Mouse (Mus musculus) heart, embryonic 13.5 days (tissue): ENCODE data around the gene Nup160. TPM values are rescaled to one million over a fixed set of nuclear protein-coding genes. Genes with fewer than 3 reads are reported as not detected.
A peak's percentile ranks its signal among the peaks of the same experiment; 100 is the strongest.

Experiments used
- ATAC-seq: fragments of 200-750 bp; cut with Nextera tagmentation; 2 replicates; pipeline ENCODE4 v1.8.0; 2017; ENCODE audit warnings: moderate TSS enrichment; ENCODE audit not compliant: insufficient number of reproducible peaks, low FRiP score, low TSS enrichment; ENCODE audit errors: extremely low read depth
- H3K27ac ChIP-seq: fragments of 300-500 bp; sonication (generic); replicated peaks from 2 replicates; pipeline ENCODE4 v1.5.1; 2015; ENCODE audit warnings: moderate library complexity, mild to moderate bottlenecking, inconsistent platforms
- H3K27me3 ChIP-seq: fragments of 300-500 bp; sonication (generic); replicated peaks from 2 replicates; pipeline ENCODE4 v1.6.1; 2015; ENCODE audit warnings: mild to moderate bottlenecking, inconsistent platforms
- H3K36me3 ChIP-seq: fragments of 300-500 bp; sonication (generic); 2 replicates; pipeline ENCODE4 v1.6.1; 2015; ENCODE audit warnings: mild to moderate bottlenecking, inconsistent platforms
- H3K4me1 ChIP-seq: fragments of 300-500 bp; sonication (generic); 2 replicates; pipeline ENCODE4 v1.6.1; 2015; ENCODE audit warnings: inconsistent platforms
- H3K4me2 ChIP-seq: fragments of 300-500 bp; sonication (generic); 2 replicates; pipeline ENCODE4 v1.6.1; 2015; ENCODE audit warnings: inconsistent platforms, mild to moderate bottlenecking, moderate library complexity
- H3K4me3 ChIP-seq: fragments of 300-500 bp; sonication (generic); 2 replicates; pipeline ENCODE4 v1.5.1; 2015; ENCODE audit warnings: moderate library complexity, mild to moderate bottlenecking, inconsistent platforms
- H3K9ac ChIP-seq: fragments of 300-500 bp; sonication (generic); 2 replicates; pipeline ENCODE4 v1.6.1; 2015; ENCODE audit warnings: inconsistent platforms, mild to moderate bottlenecking, moderate library complexity
- H3K9me3 ChIP-seq: fragments of 300-500 bp; sonication (generic); 2 replicates; pipeline ENCODE4 v1.6.1; 2016; ENCODE audit warnings: inconsistent platforms
- WGBS: fragments of 180-500 bp; shearing (Covaris S2); methylation state at CpG from one replicate; pipeline ENCODE4 v1.1.7; 2015; ENCODE audit warnings: mixed read lengths; 5-methylcytosine and 5-hydroxymethylcytosine counted together
- polyA plus RNA-seq: library from polyadenylated mRNA; unstranded; fragments of >200 nt; fragmentation: Nextera tagmentation; extraction: Ambion mirVana; gene quantifications from 2 replicates; pipeline ENCODE4 v1.2.1, GENCODE M21; 2015

Nup160 gene
- 21.2 and 23.8 TPM in 2 replicates for polyA plus RNA-seq

DNA sequence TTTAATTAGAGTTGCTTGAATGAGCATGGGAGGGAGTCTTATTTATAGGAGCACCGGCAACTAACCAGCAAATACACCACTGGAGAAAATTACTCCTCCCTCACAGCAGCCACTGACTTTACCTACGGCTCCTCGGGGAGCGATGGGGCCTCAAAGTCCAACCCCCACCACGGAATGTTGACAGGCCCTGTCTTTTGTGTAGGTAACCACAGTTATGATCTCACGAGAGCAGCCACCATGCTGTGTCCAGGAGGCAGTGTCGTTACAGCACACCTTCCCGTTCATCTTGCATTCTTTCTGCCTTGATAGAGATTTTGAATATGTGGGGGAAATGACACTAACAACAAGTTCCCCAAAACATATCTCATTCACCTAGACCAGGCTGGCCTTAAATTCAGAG is at the start of gene Nup160:
Gene Nup160 (plus strand): TSS at position 209 of the 400 bp plus-strand sequence.
- ATAC-seq, result no peak
- Histone ChIP-seq H3K9me3 (no peaks in the 10 kb centered on the region), H3K4me1 (peaks cover 17% of the 10 kb centered on the region), H3K4me3 (peak within 1 kb of the TSS; percentile 91; the same call in 1 of the 2 replicates), H3K27me3 (no peaks in the 10 kb centered on the region), H3K4me2 (peak within 1 kb of the TSS; percentile 96; the same call in 1 of the 2 replicates), H3K27ac (no peak within 1 kb of the TSS), H3K9ac (no peak within 1 kb of the TSS), H3K36me3 (peaks cover 7% of the 10 kb centered on the region)
- 78% methylated on average over 8 of the region's 8 CpGs for WGBS

DNA sequence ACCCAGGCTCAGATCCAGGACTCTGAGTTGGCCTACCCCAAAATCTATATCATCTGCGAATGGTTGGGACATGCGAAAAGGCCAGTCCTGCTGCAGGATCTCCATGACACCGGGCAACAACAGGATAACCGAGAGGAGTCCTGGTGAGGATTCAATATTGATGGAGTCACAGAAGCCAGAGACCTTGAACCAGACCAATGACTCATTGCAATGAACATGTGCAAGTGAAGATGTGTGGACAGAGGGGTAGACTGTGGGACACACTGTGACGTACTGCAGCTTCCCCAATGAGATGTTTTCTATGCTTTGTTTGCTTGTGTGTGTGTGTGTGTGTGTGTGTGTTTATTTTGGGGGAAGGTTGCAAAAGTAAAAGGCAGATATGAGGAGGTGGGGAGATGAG is 48.8 kb upstream of the Nup160 start:
- Histone ChIP-seq H3K4me2 (no peak overlapping the region), H3K36me3 (no peaks in the 10 kb centered on the region), H3K4me1 (peaks cover 6% of the 10 kb centered on the region), H3K9ac (no peak overlapping the region), H3K27ac (no peak overlapping the region), H3K27me3 (0 out of 2 replicates have a peak, but pooled peaks cover 2% of the 10 kb centered on the region), H3K9me3 (no peaks in the 10 kb centered on the region), H3K4me3 (no peak overlapping the region)
- WGBS, result 82% methylated on average over 5 of the region's 5 CpGs
- ATAC-seq, result no peak

DNA sequence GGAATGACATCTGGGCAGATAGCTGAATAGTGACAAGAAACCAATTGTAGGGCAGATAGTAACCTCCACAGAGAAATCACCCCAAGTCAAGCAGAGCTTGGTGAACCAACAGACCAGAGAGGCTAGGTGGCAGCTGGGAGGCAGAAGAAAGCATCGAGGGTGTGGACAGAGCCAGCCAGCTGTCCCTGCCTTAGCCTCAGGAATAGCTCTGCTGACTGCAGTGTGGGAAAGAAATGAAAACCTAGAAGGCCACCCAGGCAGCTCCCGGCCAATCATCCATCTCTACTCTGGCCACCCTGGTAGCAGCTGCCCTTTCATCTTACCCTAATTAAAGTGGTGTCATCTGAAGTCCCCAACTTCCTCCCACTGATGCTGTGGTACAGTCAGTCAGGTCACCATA is 47.5 kb upstream of the Nup160 start:
- 54% methylated on average over 2 of the region's 2 CpGs for WGBS
- ATAC-seq, result no peak
- no peak overlapping the region for H3K4me2 ChIP-seq
- 0 out of 2 replicates have a peak, but pooled peaks cover 2% of the 10 kb centered on the region for H3K27me3 ChIP-seq
- peaks cover 3% of the 10 kb centered on the region; the same call in 1 of the 2 replicates for H3K4me1 ChIP-seq
- no peaks in the 10 kb centered on the region for H3K9me3 ChIP-seq
- no peak overlapping the region for H3K9ac ChIP-seq
- no peaks in the 10 kb centered on the region for H3K36me3 ChIP-seq
- no peak overlapping the region for H3K4me3 ChIP-seq
- no peak overlapping the region for H3K27ac ChIP-seq

DNA sequence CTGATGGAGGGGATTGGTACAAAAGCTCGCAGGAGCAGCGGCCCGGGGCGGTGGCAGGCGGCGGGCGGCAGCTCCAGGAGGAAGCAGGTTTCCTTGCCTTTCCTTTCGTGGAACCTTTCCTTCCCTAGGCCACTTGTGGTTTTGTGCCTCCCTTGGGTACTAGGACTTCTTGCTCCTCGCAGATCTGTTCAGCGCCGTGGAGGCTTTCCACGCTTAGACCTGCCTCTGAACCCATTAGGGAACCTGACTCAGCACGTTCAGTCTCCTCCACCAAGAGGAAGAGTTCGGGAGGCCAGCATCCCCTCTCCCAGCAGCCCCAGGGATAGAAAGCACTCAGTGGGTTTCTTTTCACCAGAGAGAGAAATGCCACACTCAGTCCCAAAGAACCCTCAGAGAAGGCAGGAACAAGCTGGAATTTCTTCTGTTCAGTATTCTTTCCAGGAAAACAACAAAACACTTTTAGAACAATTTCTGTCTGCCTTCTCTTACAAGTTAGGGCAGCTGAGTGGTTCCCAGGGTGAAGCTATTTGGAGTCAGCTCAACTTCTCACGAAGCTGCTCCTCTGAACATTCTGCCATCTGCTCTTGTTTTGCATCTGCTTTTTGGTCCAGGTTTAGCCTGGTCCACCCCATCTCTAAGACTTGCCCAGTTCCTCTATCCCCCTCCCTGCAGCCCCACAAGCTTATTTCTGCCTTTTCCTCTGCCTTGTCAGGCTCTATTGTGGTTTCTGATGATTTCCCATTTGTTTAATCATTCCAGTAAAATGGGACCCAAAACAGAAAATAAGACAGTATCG is 44.9 kb upstream of the Nup160 start:
- no peak overlapping the region for H3K9ac ChIP-seq
- H3K9me3 ChIP-seq, result no peaks in the 10 kb centered on the region
- no peaks in the 10 kb centered on the region for H3K4me1 ChIP-seq
- no peaks in the 10 kb centered on the region for H3K36me3 ChIP-seq
- ATAC-seq, result no peak
- H3K4me2 ChIP-seq, result no peak overlapping the region
- no peak overlapping the region for H3K27ac ChIP-seq
- 0 out of 2 replicates have a peak, but pooled peaks cover 2% of the 10 kb centered on the region for H3K27me3 ChIP-seq
- no peak overlapping the region for H3K4me3 ChIP-seq
- 67% methylated on average over 16 of the region's 16 CpGs for WGBS

DNA sequence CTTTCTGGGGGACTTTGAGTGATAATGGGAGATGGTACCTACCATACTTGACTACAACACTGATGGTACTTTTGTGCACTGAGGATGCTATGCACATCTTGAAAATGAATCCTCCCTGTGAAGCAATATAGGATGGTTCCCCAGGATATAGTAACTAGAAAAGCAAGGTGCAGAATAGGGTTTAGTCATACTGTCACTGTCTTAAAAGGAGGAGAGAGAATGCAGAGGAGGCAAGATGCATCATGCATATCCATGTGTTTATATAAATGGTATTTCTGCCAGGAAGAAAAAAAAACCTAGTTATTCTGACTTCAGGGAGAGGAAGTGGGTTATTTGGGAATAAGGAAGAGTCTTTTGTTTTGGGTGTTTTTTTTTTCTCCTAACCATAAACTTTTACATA is 42.3 kb upstream of the Nup160 start:
- H3K9me3 ChIP-seq, result no peaks in the 10 kb centered on the region
- no peak for ATAC-seq
- H3K4me3 ChIP-seq, result no peak overlapping the region
- no peak overlapping the region for H3K4me2 ChIP-seq
- 0 out of 2 replicates have a peak, but pooled peaks cover 2% of the 10 kb centered on the region for H3K27me3 ChIP-seq
- H3K27ac ChIP-seq, result no peak overlapping the region
- H3K9ac ChIP-seq, result no peak overlapping the region
- H3K4me1 ChIP-seq, result peaks cover 7% of the 10 kb centered on the region
- H3K36me3 ChIP-seq, result no peaks in the 10 kb centered on the region

DNA sequence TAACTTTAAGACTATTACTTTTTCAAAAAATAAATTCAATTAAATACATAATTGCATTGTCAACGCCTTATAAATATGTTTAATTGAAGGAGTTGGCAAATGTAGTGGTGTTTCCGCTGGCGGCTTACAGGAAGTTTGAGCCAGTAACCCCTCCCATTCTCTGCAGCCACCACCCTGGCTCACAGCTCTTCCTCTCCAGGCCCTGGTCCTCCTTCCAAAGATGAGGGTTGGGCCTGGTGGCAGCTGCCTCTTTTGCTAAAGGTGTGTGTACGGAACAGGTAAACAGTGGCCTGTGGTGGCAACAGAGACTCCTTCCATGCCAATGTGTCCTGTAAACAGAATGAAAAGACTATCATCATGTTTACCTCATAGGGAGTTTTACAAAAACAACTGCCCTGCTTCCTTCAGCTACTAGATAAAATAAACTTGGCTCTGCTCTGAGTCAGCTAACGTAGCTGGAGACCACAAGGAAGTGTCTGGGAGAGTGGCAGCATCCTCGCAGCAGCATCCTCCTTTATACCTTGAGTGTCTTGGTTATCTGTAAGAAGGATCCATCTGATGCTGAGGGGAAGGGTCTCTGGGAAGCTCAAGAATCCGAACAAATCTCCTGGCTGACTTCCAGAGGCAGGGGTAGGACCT is 41.8 kb upstream of the Nup160 start:
- Histone ChIP-seq H3K36me3 (no peaks in the 10 kb centered on the region), H3K4me3 (no peak overlapping the region), H3K27ac (no peak overlapping the region), H3K4me1 (peaks cover 12% of the 10 kb centered on the region), H3K4me2 (no peak overlapping the region), H3K9me3 (no peaks in the 10 kb centered on the region), H3K9ac (no peak overlapping the region), H3K27me3 (0 out of 2 replicates have a peak, but pooled peaks cover 2% of the 10 kb centered on the region)
- 52% methylated on average over 7 of the region's 7 CpGs for WGBS
- ATAC-seq, result no peak

DNA sequence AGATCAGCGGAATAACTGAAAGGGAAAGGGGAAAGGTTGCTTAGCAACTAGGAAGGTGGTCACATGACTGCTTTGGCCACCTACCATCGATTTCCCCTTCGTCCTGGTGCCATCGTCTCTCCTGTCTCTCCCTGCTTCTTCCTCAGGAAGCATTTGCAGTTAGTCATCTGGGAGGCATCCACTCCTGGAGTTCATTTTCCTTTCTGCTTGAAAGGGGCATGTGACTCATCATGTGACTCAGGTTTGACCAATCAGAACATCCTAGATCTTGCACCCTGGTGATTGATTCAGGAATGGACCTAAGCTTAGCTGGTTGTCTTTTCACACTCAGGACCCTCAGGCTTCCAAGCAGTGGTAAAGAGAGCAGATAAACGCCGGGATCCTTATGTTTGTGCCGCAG is 40.2 kb upstream of the Nup160 start:
- H3K9ac ChIP-seq, result no peak overlapping the region
- no peak overlapping the region for H3K4me3 ChIP-seq
- 79% methylated on average over 7 of the region's 7 CpGs for WGBS
- no peak overlapping the region for H3K27ac ChIP-seq
- ATAC-seq, result no peak
- no peaks in the 10 kb centered on the region for H3K36me3 ChIP-seq
- no peak overlapping the region for H3K4me2 ChIP-seq
- no peaks in the 10 kb centered on the region for H3K27me3 ChIP-seq
- H3K9me3 ChIP-seq, result no peaks in the 10 kb centered on the region
- H3K4me1 ChIP-seq, result peaks cover 27% of the 10 kb centered on the region

DNA sequence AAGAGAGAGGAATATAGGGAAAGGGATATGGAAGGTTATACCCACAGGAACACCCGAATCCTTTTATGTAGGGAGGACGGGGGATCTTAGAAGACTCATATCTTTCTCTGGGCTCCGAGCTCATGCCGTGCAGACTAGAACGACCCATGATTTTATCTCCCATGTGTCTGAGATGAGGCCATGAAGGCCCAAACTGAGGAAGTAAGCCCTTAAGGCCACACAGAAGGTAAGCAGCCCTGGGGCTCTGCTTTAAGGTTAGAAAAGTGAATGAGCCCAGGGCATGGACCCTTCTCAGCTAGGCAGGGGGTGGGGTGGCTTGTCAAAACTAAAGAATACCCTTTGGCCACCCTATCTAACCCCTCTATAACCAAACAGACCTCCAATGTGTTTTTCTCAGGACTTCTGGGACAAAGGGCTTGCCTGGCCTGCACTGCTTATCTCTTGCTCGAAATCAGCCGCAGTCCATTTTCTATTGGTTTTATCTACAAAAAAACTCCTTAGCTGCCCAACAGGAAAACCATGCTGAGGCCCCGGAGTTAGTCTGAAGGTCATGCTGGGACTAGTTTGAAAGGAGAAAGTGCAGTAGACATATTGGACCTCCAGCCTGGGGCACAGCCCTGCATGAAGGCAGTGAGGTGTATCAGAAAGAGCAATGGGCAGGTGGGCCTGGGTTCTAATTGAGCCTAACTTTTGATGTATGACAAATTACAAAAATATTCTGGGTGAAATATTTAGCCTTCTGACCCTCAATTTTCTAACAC is 37.8 kb upstream of the Nup160 start:
- 61% methylated on average over 8 of the region's 8 CpGs for WGBS
- Histone ChIP-seq H3K4me3 (no peak overlapping the region), H3K9me3 (no peaks in the 10 kb centered on the region), H3K27ac (no peak overlapping the region), H3K4me2 (no peak overlapping the region), H3K27me3 (no peaks in the 10 kb centered on the region), H3K4me1 (peaks cover 27% of the 10 kb centered on the region), H3K9ac (no peak overlapping the region), H3K36me3 (no peaks in the 10 kb centered on the region)
- no peak for ATAC-seq

DNA sequence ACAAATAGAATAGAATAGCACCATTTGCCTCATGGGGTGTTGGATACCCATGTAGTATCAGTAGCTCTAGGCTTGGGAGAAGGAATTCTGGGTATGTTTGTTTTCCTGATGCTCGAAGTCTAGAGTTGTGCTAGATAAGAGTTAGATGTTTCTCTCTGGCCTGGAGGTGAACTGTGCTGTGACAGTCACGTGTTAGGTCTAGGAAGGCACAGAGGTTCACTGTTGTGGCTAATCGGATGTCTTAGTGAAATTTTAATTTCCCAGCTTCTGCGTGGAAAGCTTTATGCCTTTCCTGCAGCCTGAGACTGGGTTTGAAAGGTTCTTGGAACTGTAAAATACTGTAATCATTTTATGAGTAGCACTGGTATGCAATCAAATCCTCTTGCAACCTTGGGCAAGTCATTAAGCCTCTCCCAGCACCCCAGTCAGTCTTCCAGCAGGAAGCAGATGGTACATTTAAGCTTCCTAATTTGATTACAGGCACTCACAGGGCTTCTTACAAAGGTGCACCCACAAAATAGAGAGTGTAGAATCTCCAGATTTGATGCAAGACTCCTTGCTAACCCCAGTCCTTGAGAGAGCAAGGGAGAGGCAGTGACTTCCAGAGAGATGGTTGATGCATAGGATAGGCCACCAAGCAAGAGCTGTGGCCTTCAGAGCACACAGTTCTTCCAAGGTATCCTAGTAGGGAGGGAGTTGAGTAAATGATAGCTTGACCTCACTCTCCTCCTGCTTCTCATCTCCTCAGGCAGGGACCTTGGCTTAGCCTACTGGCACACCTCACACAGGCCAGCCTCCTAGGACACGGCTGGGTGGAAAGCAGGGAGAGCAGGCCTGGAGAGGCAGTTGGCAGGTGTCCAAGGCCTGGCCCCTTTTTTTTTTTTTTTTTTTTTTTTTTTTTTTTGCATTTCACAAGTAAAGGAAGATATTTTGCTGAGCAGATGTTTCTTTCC is 37.0 kb upstream of the Nup160 start:
- no peaks in the 10 kb centered on the region for H3K9me3 ChIP-seq
- H3K36me3 ChIP-seq, result no peaks in the 10 kb centered on the region
- H3K9ac ChIP-seq, result no peak overlapping the region
- no peak for ATAC-seq
- H3K27me3 ChIP-seq, result no peaks in the 10 kb centered on the region
- H3K4me2 ChIP-seq, result no peak overlapping the region
- 0 out of 2 replicates have a peak overlapping the region, but pooled peaks have one; percentile 20 for H3K27ac ChIP-seq
- H3K4me3 ChIP-seq, result no peak overlapping the region
- H3K4me1 ChIP-seq, result peaks cover 27% of the 10 kb centered on the region
- 40% methylated on average over 5 of the region's 5 CpGs for WGBS

DNA sequence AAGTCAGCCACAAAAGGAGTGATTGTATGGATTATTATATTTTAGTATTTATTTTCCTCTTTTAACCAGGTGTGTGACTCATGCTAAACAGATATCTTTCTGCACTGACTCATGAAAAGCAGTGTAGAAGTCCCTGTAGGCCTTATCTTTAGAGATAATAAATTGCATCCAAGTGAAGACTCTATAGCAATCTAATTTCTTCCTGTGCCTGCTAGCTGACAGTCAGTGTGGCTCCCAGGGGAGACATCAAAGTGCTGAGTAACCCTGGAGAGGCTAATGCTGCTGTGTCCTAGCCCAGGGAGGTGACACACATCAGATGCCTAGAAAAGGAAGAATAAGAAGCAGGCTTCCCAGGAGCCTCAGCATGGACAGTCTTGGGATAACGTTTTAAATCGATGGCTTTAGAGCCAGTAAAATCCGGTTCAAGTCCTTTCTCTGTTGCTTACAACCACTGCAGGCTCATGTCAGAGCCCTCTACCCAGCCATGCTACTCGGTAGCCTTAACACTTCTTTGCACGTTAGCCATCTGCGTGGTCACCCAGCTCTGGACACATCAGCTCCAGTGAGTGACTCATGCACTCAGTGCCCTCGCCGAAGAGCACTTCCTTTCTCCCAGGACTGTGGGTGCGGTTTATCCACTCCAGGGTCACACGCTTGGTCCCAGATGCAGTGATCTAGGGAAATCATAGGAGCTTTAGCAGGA is 35.9 kb upstream of the Nup160 start:
- ATAC-seq, result no peak
- no peaks in the 10 kb centered on the region for H3K36me3 ChIP-seq
- 52% methylated on average over 10 of the region's 10 CpGs for WGBS

More for the DNA sequence above, 35.9 kb upstream of the Nup160 start:
- Histone ChIP-seq H3K4me1 (peaks cover 27% of the 10 kb centered on the region), H3K4me3 (no peak overlapping the region), H3K9me3 (no peaks in the 10 kb centered on the region), H3K27me3 (no peaks in the 10 kb centered on the region), H3K27ac (0 out of 2 replicates have a peak overlapping the region, but pooled peaks have one; percentile 15), H3K9ac (no peak overlapping the region), H3K4me2 (no peak overlapping the region)
